Mouse (Mus musculus) embryo, embryonic 10 days (tissue): ENCODE measurements at regions not wholly inside any gene's neighbourhood (a gene's known extent, or its start where the extent isn't known, plus 50 kb on each side); places are given as distances from the start of the nearest gene placed in this dataset.

Experiments
- DNase-seq: peaks from one replicate; pipeline ENCODE4 v3.0.0-alpha.2; 2015; ENCODE audit warnings: low spot score

DNA sequence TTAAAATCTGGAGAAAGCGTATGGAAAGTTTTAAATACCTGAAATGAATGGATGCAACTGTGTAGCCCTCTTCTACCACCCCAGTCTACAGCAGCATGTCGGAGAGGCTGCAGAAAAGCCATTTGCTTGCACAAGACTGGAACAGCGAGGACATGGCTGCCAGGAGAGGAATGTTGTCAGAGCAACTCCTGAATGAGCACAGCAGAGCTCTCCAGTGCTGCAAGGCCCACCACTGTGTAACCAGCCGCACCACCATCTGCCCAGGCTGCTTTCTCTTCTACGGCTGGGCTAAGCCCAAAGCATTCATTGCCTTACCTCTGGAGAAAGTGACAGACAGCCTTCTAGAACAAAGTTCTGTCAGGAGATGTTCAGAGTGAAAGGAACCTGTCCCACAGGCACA is 65.3 kb upstream of the Gm11238 start:
- no peak for DNase-seq

GRCm38 (mm10) chr4:73531604-73532003 is 76.1 kb upstream of the Gm11238 start:
- no peak for DNase-seq

DNA sequence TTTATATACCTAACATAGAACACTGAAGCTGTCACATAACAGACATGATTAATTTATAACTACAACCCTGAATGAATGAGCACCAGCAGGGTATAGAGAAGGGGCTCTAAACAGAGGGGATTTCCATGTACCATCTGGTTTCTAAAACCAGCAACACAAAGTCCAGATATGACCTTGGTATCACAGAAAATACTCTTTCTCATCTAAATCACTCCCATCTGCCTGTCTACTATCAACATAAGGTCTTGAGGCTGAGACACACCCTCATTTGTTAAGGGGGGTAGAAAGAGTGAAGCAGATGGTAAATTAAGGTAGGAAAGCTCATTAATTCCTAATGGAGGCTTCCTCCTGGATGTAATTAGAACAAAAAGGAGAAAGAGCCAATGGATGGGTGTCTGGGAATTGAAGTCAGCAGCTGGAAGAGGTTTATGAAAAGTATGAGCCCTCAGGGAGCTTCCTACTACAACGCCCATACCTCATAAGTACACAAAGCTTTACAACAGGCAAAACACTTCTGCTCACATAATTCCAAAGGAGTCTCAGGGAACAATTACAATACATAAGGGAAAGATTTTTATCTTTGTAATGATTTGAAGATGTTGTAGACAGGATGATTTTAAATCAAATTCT is 83.0 kb upstream of the Gm11238 start:
- DNase-seq, result no peak

GRCm38 (mm10) chr4:73518742-73519384 is 88.8 kb upstream of the Gm11238 start:
- DNase-seq, result no peak

GRCm38 (mm10) chr4:73517559-73517958 is 90.1 kb upstream of the Gm11238 start:
- DNase-seq, result no peak

DNA sequence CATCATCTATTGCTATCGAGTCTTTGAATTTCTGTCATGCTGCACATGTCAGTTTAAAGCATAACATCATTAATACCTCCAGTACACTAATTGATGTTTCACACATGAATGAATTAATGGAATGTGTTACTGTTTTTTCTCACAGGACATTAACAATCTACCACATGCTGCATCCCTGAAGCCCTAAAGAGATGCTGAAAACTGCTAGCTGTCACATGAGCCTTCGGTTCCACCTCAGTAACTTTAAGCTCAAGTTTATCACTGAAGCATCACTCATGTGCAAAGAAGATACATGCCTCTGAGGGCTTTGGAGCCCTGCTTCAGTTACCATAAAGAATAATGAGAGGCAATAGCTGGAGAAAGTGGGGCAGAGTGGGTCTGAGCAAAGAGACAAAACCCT is 91.0 kb upstream of the Gm11238 start:
- no peak for DNase-seq

DNA sequence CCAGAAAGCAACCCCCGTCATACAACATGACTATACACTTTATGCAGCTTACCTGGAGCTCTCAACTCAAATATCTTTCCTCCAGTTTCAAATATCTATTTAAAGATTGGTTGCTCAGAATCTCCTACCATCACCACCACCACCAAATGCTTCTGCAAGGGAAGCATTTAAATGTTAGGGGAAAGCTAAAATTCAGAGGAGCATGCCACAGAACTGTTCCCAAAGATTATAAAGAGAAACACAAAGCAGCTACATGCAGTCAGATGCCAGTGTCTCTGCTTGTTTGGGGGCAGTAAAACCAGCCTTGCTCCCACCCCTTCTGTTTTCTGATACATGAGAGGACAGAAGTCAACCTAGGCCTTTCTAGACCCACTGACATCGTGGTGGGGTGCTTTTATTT is 100.8 kb upstream of the Gm11238 start:
- DNase-seq, result no peak

GRCm38 (mm10) chr4:73489199-73489598 is 84.3 kb upstream of the Gm11487 start:
- DNase-seq, result peak; percentile 29

DNA sequence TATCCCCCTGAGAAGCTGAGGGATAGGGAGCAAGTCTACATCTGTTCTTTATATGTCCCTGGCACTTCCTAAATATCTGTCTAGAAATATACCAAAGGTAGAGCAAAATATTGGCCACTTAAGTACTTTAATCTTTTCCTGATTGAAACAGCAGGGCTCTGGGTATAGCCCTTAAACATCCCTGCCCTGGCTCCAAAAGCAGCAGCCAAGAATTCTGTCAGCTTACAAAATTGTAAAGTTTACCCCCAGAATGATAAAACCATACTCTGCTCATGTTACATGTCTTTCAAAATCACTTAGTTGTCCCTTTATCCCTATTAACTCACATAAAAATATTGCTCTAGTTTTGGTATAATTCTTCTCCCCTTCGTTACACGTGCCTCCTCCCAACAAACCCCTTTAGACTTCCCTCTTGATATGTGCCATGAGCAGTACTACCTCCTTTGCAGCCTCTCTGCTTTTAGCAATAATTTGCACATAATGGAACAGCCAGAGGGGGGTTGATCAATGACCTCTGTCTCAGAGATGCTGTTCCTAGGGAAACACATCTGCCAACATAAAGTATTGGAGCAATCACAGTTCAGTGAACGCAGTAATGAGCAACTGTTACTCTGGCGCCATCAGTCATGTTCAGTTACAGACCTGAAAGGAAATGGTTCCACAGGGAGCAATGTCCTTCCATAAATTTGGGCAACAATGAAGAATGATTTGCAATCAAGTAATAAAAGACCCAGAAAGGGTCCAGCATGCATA is 83.6 kb upstream of the Gm11487 start:
- DNase-seq, result peak; percentile 60

- no peak for DNase-seq
These were observed 63.2 kb upstream of the Gm11487 start for GRCm38 (mm10) chr4:73467982-73468565.
